Mouse (Mus musculus) erythroblast, embryonic 14.5 days (primary cell): ENCODE results near the gene Vamp8.

Experiments used
- GATA1 ChIP-seq: IDR thresholded peaks from 2 replicates; pipeline ENCODE4 v1.6.1; 2012; ENCODE audit warnings: low read length, inconsistent platforms, mixed read lengths
- TAL1 ChIP-seq: IDR thresholded peaks from 3 replicates; pipeline ENCODE4 v1.6.1; 2012; ENCODE audit warnings: low read length, inconsistent platforms, mixed read lengths

- TF ChIP-seq GATA1 = no peak
- no peak for TF ChIP-seq TAL1
Observed at GRCm38 (mm10) chr6:72429061-72429842, 38.7 kb upstream of the Vamp8 start.
